Mouse (Mus musculus): ENCODE data around the gene Serpinb9. TPM values are rescaled to one million over a fixed set of nuclear protein-coding genes. Genes with fewer than 3 reads are reported as not detected.

Gene Serpinb9
- polyA plus RNA-seq, 1 experiment from 2014 or later: 39.7 TPM

GRCm38 (mm10) chr13:32993152-32993893 is 9.7 kb upstream of the Serpinb9 start:
- no peaks in the 10 kb centered on the region for H3K9me3 ChIP-seq (ENCODE audit: control insufficient read depth, low read length)
- peak overlapping the region; percentile 37 for H3K27ac ChIP-seq (ENCODE audit: low read length)
- no peak overlapping the region for H3K4me3 ChIP-seq (ENCODE audit: low read length)
- no peaks in the 10 kb centered on the region for H3K36me3 ChIP-seq (ENCODE audit: control insufficient read depth, insufficient read depth, low read length)
- no peak overlapping the region for H3K4me2 ChIP-seq (ENCODE audit: low read depth, low read length)
- H3K9ac ChIP-seq (ENCODE audit: low read length): no peak overlapping the region
- ATAC-seq (ENCODE audit: low read depth): peak; percentile 71; the same call in 1 of the 2 replicates
- 0 out of 2 replicates have a peak, but pooled peaks cover 4% of the 10 kb centered on the region for H3K4me1 ChIP-seq (replicated peaks; ENCODE audit: control insufficient read depth, insufficient read depth, low read length)
- WGBS: 40% methylated on average over 10 of the region's 10 CpGs
- no peaks in the 10 kb centered on the region for H3K27me3 ChIP-seq (ENCODE audit: control insufficient read depth, insufficient read depth, low read depth, low read length)

- H3K4me3 ChIP-seq (ENCODE audit: low read length): no peak overlapping the region
- WGBS: 58% methylated on average over 2 of the region's 2 CpGs
- H3K9me3 ChIP-seq (ENCODE audit: control insufficient read depth, low read length): no peaks in the 10 kb centered on the region
- no peaks in the 10 kb centered on the region for H3K36me3 ChIP-seq (ENCODE audit: control insufficient read depth, insufficient read depth, low read length)
- no peak overlapping the region for H3K9ac ChIP-seq (ENCODE audit: low read length)
- no peak overlapping the region for H3K4me2 ChIP-seq (ENCODE audit: low read depth, low read length)
- no peaks in the 10 kb centered on the region for H3K27me3 ChIP-seq (ENCODE audit: control insufficient read depth, insufficient read depth, low read depth, low read length)
- peak overlapping the region; percentile 37 for H3K27ac ChIP-seq (ENCODE audit: low read length)
- 0 out of 2 replicates have a peak, but pooled peaks cover 4% of the 10 kb centered on the region for H3K4me1 ChIP-seq (replicated peaks; ENCODE audit: control insufficient read depth, insufficient read depth, low read length)
- ATAC-seq (ENCODE audit: low read depth): peak; percentile 26; the same call in 1 of the 2 replicates
Measured at GRCm38 (mm10) chr13:32993894-32994242, 9.2 kb upstream of the Serpinb9 start.

- Histone ChIP-seq H3K4me3 (ENCODE audit: low read length) (no peak overlapping the region), H3K4me1 (replicated peaks; ENCODE audit: control insufficient read depth, insufficient read depth, low read length) (0 out of 2 replicates have a peak, but pooled peaks cover 4% of the 10 kb centered on the region), H3K27me3 (ENCODE audit: control insufficient read depth, insufficient read depth, low read depth, low read length) (no peaks in the 10 kb centered on the region), H3K9ac (ENCODE audit: low read length) (no peak overlapping the region), H3K9me3 (ENCODE audit: control insufficient read depth, low read length) (no peaks in the 10 kb centered on the region), H3K36me3 (ENCODE audit: control insufficient read depth, insufficient read depth, low read length) (no peaks in the 10 kb centered on the region), H3K4me2 (ENCODE audit: low read depth, low read length) (no peak overlapping the region), H3K27ac (ENCODE audit: low read length) (no peak overlapping the region)
- WGBS: 54% methylated on average over 4 of the region's 4 CpGs
- no peak for ATAC-seq (ENCODE audit: low read depth)
Measured at GRCm38 (mm10) chr13:32995051-32995450, 8.0 kb upstream of the Serpinb9 start.

GRCm38 (mm10) chr13:33001341-33001740 is 1.7 kb upstream of the Serpinb9 start:
- H3K4me1 ChIP-seq (replicated peaks; ENCODE audit: control insufficient read depth, insufficient read depth, low read length): peaks cover 7% of the 10 kb centered on the region
- no peaks in the 10 kb centered on the region for H3K36me3 ChIP-seq (ENCODE audit: control insufficient read depth, insufficient read depth, low read length)
- H3K4me2 ChIP-seq (ENCODE audit: low read depth, low read length): no peak overlapping the region
- H3K9ac ChIP-seq (ENCODE audit: low read length): no peak overlapping the region
- no peak overlapping the region for H3K4me3 ChIP-seq (ENCODE audit: low read length)
- H3K27ac ChIP-seq (ENCODE audit: low read length): no peak overlapping the region
- H3K27me3 ChIP-seq (ENCODE audit: control insufficient read depth, insufficient read depth, low read depth, low read length): no peaks in the 10 kb centered on the region
- no peaks in the 10 kb centered on the region for H3K9me3 ChIP-seq (ENCODE audit: control insufficient read depth, low read length)
- 89% methylated on average over 5 of the region's 5 CpGs for WGBS
- no peak for ATAC-seq (ENCODE audit: low read depth)

- WGBS: 36% methylated on average over 9 of the region's 9 CpGs
- ATAC-seq (ENCODE audit: low read depth): peak; percentile 55
Measured at GRCm38 (mm10) chr13:33003523-33004413, 718 bp downstream of the Serpinb9 start.

GRCm38 (mm10) chr13:33004414-33005105 is 1.5 kb downstream of the Serpinb9 start:
- Histone ChIP-seq H3K36me3 (ENCODE audit: control insufficient read depth, insufficient read depth, low read length) (peaks cover 8% of the 10 kb centered on the region), H3K4me1 (replicated peaks; ENCODE audit: control insufficient read depth, insufficient read depth, low read length) (peaks cover 7% of the 10 kb centered on the region), H3K27me3 (ENCODE audit: control insufficient read depth, insufficient read depth, low read depth, low read length) (no peaks in the 10 kb centered on the region), H3K4me3 (ENCODE audit: low read length) (peak overlapping the region; percentile 43), H3K27ac (ENCODE audit: low read length) (peak overlapping the region; percentile 92), H3K9me3 (ENCODE audit: control insufficient read depth, low read length) (no peaks in the 10 kb centered on the region), H3K9ac (ENCODE audit: low read length) (peak overlapping the region; percentile 68), H3K4me2 (ENCODE audit: low read depth, low read length) (peak overlapping the region; percentile 53)
- WGBS: 5% methylated on average over 12 of the region's 12 CpGs
- peak; percentile 97 for ATAC-seq (ENCODE audit: low read depth)

More at GRCm38 (mm10) chr13:33003523-33004413, 718 bp downstream of the Serpinb9 start:
- Histone ChIP-seq H3K27me3 (ENCODE audit: control insufficient read depth, insufficient read depth, low read depth, low read length) (no peaks in the 10 kb centered on the region), H3K9ac (ENCODE audit: low read length) (peak overlapping the region; percentile 68), H3K4me3 (ENCODE audit: low read length) (peak overlapping the region; percentile 43), H3K9me3 (ENCODE audit: control insufficient read depth, low read length) (no peaks in the 10 kb centered on the region), H3K36me3 (ENCODE audit: control insufficient read depth, insufficient read depth, low read length) (peaks cover 5% of the 10 kb centered on the region), H3K4me2 (ENCODE audit: low read depth, low read length) (peak overlapping the region; percentile 53), H3K4me1 (replicated peaks; ENCODE audit: control insufficient read depth, insufficient read depth, low read length) (peaks cover 7% of the 10 kb centered on the region), H3K27ac (ENCODE audit: low read length) (peak overlapping the region; percentile 92)

GRCm38 (mm10) chr13:33005501-33006075 is 2.5 kb downstream of the Serpinb9 start:
- Histone ChIP-seq H3K27me3 (ENCODE audit: control insufficient read depth, insufficient read depth, low read depth, low read length) (no peaks in the 10 kb centered on the region), H3K27ac (ENCODE audit: low read length) (0 out of 2 replicates have a peak overlapping the region, but pooled peaks have one; percentile 41), H3K9me3 (ENCODE audit: control insufficient read depth, low read length) (no peaks in the 10 kb centered on the region), H3K4me3 (ENCODE audit: low read length) (peak overlapping the region; percentile 43), H3K36me3 (ENCODE audit: control insufficient read depth, insufficient read depth, low read length) (peaks cover 8% of the 10 kb centered on the region), H3K4me1 (replicated peaks; ENCODE audit: control insufficient read depth, insufficient read depth, low read length) (peaks cover 7% of the 10 kb centered on the region), H3K9ac (ENCODE audit: low read length) (peak overlapping the region; percentile 26; the same call in 1 of the 2 replicates), H3K4me2 (ENCODE audit: low read depth, low read length) (peak overlapping the region; percentile 53)
- peak; percentile 21; the same call in 1 of the 2 replicates for ATAC-seq (ENCODE audit: low read depth)
- 59% methylated on average over 2 of the region's 2 CpGs for WGBS

- H3K9me3 ChIP-seq (ENCODE audit: control insufficient read depth, low read length): no peaks in the 10 kb centered on the region
- no peak for ATAC-seq (ENCODE audit: low read depth)
- no peak overlapping the region for H3K4me3 ChIP-seq (ENCODE audit: low read length)
- no peaks in the 10 kb centered on the region for H3K27me3 ChIP-seq (ENCODE audit: control insufficient read depth, insufficient read depth, low read depth, low read length)
- H3K36me3 ChIP-seq (ENCODE audit: control insufficient read depth, insufficient read depth, low read length): peaks cover 11% of the 10 kb centered on the region
- H3K9ac ChIP-seq (ENCODE audit: low read length): no peak overlapping the region
- no peak overlapping the region for H3K27ac ChIP-seq (ENCODE audit: low read length)
- H3K4me2 ChIP-seq (ENCODE audit: low read depth, low read length): no peak overlapping the region
- 84% methylated on average over 3 of the region's 3 CpGs for WGBS
- peaks cover 7% of the 10 kb centered on the region for H3K4me1 ChIP-seq (replicated peaks; ENCODE audit: control insufficient read depth, insufficient read depth, low read length)
Measured at GRCm38 (mm10) chr13:33006555-33006954, 3.5 kb downstream of the Serpinb9 start.
